Mouse (Mus musculus) ovary, postnatal 36 days (tissue): ENCODE measurements around the gene Tmem182.
A peak's percentile ranks its signal among the peaks of the same experiment; 100 is the strongest.

Experiments used
- DNase-seq: peaks from one replicate; pipeline ENCODE4 v3.0.0; 2022; ENCODE audit warnings: low spot score, mixed read lengths

Gene Tmem182

DNA sequence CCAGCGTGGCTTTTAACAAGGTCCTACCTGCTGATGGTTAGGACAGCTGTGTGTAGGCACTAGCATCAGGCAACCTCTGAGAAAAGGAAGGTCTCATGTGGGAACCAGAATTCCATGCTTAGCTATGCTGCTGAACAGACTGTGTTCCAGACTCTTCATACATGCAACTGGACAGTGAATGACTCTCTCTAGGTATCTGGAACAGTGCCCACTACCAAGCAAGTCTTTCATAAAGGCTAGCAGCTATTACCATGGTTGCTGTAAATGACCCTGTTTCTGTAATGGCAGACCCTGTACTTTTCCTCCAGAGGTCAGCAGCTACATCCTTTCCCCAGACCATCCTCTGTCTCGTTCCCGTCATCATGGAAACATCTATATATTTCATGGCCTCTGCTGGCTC, 61.7 kb downstream of the Tmem182 start:
- no peak for DNase-seq

DNA sequence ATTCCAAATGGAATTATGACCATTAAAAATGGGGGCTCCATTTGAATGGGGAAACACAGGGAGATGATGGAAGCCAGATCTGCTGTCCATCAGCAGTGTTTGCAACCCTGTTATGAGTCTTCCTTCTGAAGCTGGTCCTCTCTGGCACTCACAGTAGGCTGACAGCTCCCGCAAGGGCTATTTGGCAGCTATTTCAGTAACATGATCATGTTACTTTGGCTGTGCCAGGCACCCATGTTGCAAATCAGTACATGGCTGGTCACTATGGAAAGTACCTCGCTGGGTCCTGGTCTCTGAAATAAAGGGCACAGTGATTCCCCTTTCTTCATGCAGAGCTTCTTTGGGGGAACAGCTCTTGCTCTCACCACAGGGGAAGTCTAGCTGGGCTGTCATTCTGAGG, 62.2 kb downstream of the Tmem182 start:
- no peak for DNase-seq

DNA sequence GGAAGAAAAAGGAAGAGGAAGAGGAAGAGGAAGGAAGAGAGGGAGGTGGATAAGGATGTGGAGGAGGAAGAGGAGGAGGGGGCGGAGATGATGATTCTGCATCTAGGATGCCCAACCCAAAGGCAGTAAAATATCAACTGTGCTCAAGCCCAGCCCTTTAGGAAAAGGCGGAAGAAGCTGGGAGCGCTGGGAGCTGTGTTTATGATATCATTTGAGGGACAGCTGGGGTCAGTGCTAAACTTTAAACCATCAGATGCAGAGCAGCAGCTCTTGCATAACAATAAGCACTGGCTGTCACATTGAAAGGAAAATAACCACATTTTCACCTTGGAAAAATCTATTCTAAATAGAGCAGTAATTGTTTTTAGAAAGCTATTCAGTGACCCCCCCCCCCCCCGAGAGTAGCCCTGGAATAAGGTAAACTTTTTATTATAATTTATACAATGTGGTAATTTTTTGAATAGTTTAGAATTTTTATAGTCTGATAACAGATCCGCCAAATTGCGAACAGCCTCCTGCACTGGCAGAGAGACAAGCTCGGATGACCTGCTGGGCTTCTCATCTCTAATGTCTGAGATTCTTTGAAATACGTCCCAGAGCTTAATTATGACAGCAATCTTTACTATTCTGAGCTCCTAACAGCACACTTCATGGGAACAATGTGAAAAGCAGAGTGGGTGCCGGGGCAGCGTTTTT, 68.5 kb downstream of the Tmem182 start:
- no peak for DNase-seq

DNA sequence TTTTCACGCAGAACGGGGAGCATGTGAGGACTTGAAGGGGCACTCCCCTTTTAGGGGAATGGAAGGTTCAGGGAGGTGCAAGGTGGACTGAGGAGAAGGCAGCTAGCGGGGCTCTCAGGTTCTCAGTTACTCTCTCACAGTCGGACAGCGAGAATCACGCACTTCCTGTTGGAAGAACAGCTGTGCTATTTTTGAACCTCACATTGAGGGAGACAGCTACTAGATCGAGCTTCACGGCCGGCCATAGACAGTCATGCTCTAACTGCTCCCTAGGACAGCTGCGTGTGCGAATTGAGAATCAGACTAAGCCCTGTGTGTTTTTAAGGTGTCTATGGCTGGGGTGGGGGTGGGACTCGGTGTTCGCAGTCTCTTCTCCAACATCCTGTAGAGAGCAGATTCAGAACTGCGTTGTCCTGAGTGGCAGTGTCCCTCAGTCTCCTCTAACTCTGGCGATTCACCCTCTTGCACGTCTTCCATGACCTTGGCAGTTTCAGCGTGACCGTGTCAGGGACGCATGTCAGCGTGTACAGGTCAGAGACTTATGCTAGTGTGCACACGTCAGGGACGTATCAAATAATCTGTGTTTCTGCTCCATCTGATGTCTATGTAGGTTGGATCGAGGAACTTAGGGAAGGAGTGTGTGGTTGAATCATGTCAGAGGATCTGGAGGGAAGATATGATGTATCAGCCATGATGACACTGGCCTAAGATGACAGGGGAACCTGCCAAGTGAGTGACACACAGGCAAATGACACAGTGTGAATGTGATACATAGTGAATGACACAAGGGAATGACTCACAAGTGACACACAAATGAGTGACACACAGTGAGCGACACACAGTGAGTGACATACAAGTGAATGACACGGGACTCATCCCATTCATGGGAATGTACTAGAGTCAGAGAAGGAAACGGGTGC, 69.3 kb downstream of the Tmem182 start:
- no peak for DNase-seq

GRCm38 (mm10) chr1:40879051-40879450, 73.7 kb downstream of the Tmem182 start:
- DNase-seq: peak; percentile 38

- DNase-seq: no peak
Measured at GRCm38 (mm10) chr1:40879526-40879925, 74.1 kb downstream of the Tmem182 start.

DNA sequence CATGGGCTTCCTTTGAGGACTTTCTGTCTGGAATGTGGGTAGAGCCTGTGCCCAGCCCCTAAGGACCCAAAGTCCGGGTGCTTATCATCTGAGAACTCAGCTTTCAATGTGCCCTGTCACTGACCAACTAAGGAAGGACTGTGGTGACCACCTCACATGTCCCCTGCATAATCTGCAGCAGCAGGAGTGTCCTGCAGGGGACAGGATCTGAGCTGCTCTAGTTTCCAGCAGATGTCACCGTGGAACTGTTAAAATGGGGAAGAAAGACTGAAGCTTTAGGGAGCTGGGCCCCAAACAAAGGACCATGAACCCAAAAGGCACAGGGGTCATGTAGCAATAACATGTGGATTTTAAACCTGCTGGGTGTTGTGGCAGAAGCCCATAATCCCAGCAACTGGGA, 75.1 kb downstream of the Tmem182 start:
- no peak for DNase-seq

DNA sequence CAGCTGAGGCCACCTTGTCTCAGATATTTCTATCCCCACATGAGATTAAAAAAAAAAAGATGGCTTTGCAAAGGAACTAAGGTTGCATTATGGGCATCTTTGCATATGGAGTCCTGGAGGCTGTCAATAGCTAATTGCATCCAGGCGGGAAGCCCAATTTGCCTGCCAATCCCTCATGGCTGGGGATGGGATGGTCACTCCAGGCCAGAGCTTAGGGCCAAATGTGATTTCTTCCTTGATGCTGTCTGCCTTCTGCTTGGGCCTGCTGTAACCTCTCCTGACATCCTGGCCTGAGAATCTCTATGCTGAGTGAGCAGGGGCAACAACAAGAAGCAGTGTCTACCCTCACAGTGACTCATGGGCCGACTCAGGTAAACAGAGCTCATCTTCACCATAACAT, 78.5 kb downstream of the Tmem182 start:
- DNase-seq: no peak

DNA sequence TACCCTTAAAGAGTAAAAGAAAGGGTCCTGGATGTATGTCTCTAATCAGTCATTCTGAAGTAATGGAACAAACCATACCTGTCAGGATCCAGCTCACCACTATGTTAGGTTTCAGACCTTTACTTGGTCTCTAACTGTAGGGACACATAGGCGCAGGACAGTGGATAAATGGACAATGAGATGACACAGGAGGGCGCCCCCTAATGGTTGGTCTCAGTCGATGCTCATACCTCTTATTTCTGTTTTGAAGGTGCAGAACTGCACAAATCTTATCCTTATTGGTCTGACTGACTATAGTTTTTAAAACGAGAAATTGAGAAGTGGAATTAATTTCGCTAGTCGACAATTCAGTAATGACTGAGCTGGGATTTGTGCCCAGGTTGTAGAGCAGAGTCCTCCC, 79.5 kb downstream of the Tmem182 start:
- DNase-seq: no peak

GRCm38 (mm10) chr1:40887673-40888072, 82.3 kb downstream of the Tmem182 start:
- peak; percentile 59 for DNase-seq

- no peak for DNase-seq
Measured at GRCm38 (mm10) chr1:40888396-40889040, 83.1 kb downstream of the Tmem182 start.

- no peak for DNase-seq
Measured at GRCm38 (mm10) chr1:40889617-40890016, 84.2 kb downstream of the Tmem182 start.

GRCm38 (mm10) chr1:40890246-40890645, 84.8 kb downstream of the Tmem182 start:
- DNase-seq: no peak

GRCm38 (mm10) chr1:40903712-40904111, 98.3 kb downstream of the Tmem182 start:
- DNase-seq: no peak
